ENCODE assay signal across 9 mouse cellular contexts in genomic region chr7:143151171-143151570, GRCm38 (mm10). TPM values are rescaled to one million over a fixed set of nuclear protein-coding genes. Genes with fewer than 3 reads are reported as not detected.
DNase-seq lines count a peak whose midpoint lies in the region; ATAC-seq and TF ChIP-seq lines count a peak whose summit lies in the region.
"Had no signal": no experiment of that assay in that cellular context is flagged by ENCODE, and none has a peak within 500 bp of the region (broad histone marks: within the 10 kb centered on the region; RNA-seq: fewer than 3 reads in every experiment).

No protein-coding gene starts in this region.

- ATAC-seq in liver, postnatal 0 days = no peak

- no peak for TF ChIP-seq POLR2A in heart, adult 2 months (IDR thresholded peaks at IDR 0.05; ENCODE audit: insufficient read depth, low read depth, low read length)
- TF ChIP-seq POLR2A in CH12.LX (IDR thresholded peaks at IDR 0.05; ENCODE audit: low read depth, low read length) = no peak

- peak; percentile 85 for TF ChIP-seq CTCF in heart, adult 2 months (IDR thresholded peaks at IDR 0.05)
- TF ChIP-seq CTCF in CH12.LX (conservative IDR thresholded peaks at IDR 0.05 in 1 of 2, IDR thresholded peaks at IDR 0.05 in 1 of 2; ENCODE audit: low read depth in 2 of 2, low read length in 2 of 2) = peak; percentile 57 to 76
- TF ChIP-seq CTCF in liver, postnatal 0 days (IDR thresholded peaks at IDR 0.05; ENCODE audit: low read depth) = peak; percentile 65

- H3K9ac ChIP-seq in heart, adult 2 months (ENCODE audit: low read depth, low read length) = no peak overlapping the region
- H3K9ac ChIP-seq in CH12.LX (ENCODE audit: insufficient read depth, low read depth) = no peak overlapping the region
- no peak overlapping the region for H3K9ac ChIP-seq in liver, postnatal 0 days (replicated peaks)

- no peak overlapping the region for H3K4me2 ChIP-seq in CH12.LX (ENCODE audit: insufficient read depth, low read depth, poor library complexity, severe bottlenecking)
- H3K4me2 ChIP-seq in liver, postnatal 0 days (ENCODE audit: low read depth, low read length) = no peak overlapping the region

- TF ChIP-seq RAD21 in CH12.LX (IDR thresholded peaks at IDR 0.05; ENCODE audit: low read depth, low read length) = peak; percentile 55

- H3K79me2 ChIP-seq in heart, adult 2 months (replicated peaks; ENCODE audit: control insufficient read depth, insufficient read depth, low read length) = no peaks in the 10 kb centered on the region
- H3K79me2 ChIP-seq in CH12.LX (replicated peaks; ENCODE audit: control insufficient read depth, extremely low read depth, insufficient read depth, poor library complexity, severe bottlenecking) = no peaks in the 10 kb centered on the region

- no peak overlapping the region for H3K4me3 ChIP-seq in heart, adult 2 months
- no peak overlapping the region for H3K4me3 ChIP-seq in heart, embryonic 10.5 days
- H3K4me3 ChIP-seq in CH12.LX (replicated peaks in 1 of 3; ENCODE audit: low read depth in 2 of 3, low read length in 2 of 3, poor library complexity in 1 of 3) = no peak overlapping the region
- no peak overlapping the region for H3K4me3 ChIP-seq in embryonic facial prominence, embryonic 10.5 days
- H3K4me3 ChIP-seq in liver, postnatal 0 days (ENCODE audit: low read depth, low read length) = no peak overlapping the region

- dilution Hi-C loops in CH12.LX (cut with MboI; ENCODE audit: extremely low pct_ligation_motif_present, extremely low pct_unique_long_range_greater_than_20kb, low sequenced_read_pairs) = no loop called here

- peak in 1 of 2 experiments; percentile 20 for DNase-seq in heart, adult 2 months
- DNase-seq in heart, embryonic 10.5 days (ENCODE audit: low spot score) = no peak
- peak; percentile 67 for DNase-seq in 3T3-L1 (ENCODE audit: low read depth, low spot score)
- DNase-seq in CH12.LX (ENCODE audit: extremely low read depth) = peak; percentile 52
- peak; percentile 44 for DNase-seq in embryonic facial prominence, embryonic 10.5 days (ENCODE audit: low spot score)
- DNase-seq in liver, postnatal 0 days = peak; percentile 52
- DNase-seq in splenic B cell, adult 2 months (ENCODE audit: low read depth, low spot score) = peak; percentile 51
- no peak for DNase-seq in spleen, adult 12 weeks (ENCODE audit: low spot score)

- in situ Hi-C loops in CH12.LX (cut with MboI; ENCODE audit: low pct_ligation_motif_present, low pct_unique_long_range_greater_than_20kb, low sequenced_read_pairs) = loop anchor here (5.0 kb wide), 1 partner anchor 316 kb away; no protein-coding TSS in a partner anchor

- 5% methylated on average over 2 of the region's 2 CpGs for WGBS in heart, adult 2 months
- 8% methylated on average over 2 of the region's 2 CpGs for WGBS in heart, embryonic 10.5 days
- WGBS in embryonic facial prominence, embryonic 10.5 days = 10% methylated on average over 2 of the region's 2 CpGs
- 5% methylated on average over 2 of the region's 2 CpGs for WGBS in liver, postnatal 0 days (ENCODE audit: insufficient replicate concordance)

- TF ChIP-seq EP300 in heart, adult 2 months (IDR thresholded peaks at IDR 0.05; ENCODE audit: insufficient read depth, low read depth, low read length) = no peak
- TF ChIP-seq EP300 in CH12.LX (IDR thresholded peaks at IDR 0.05; ENCODE audit: low read length) = no peak
- no peak for TF ChIP-seq EP300 in liver, postnatal 0 days (IDR thresholded peaks at IDR 0.05; ENCODE audit: low read depth)

- H3K4me1 ChIP-seq in heart, adult 2 months (ENCODE audit: control insufficient read depth, insufficient read depth, low read length) = peaks cover 1% of the 10 kb centered on the region; the same call in 1 of the 2 replicates
- peaks cover 34% of the 10 kb centered on the region for H3K4me1 ChIP-seq in heart, embryonic 10.5 days
- H3K4me1 ChIP-seq in CH12.LX (ENCODE audit: control insufficient read depth in 1 of 2, insufficient read depth in 2 of 2) = peaks cover 0 to 3% of the 10 kb centered on the region in 2 experiments; a peak in 2 of 4 replicates
- H3K4me1 ChIP-seq in embryonic facial prominence, embryonic 10.5 days = peaks cover 28% of the 10 kb centered on the region
- peaks cover 15% of the 10 kb centered on the region for H3K4me1 ChIP-seq in liver, postnatal 0 days (ENCODE audit: insufficient read depth)

- H3K9me3 ChIP-seq in heart, embryonic 10.5 days = no peaks in the 10 kb centered on the region
- H3K9me3 ChIP-seq in CH12.LX (replicated peaks; ENCODE audit: low read length) = no peaks in the 10 kb centered on the region
- H3K9me3 ChIP-seq in embryonic facial prominence, embryonic 10.5 days = no peaks in the 10 kb centered on the region
- no peaks in the 10 kb centered on the region for H3K9me3 ChIP-seq in liver, postnatal 0 days (ENCODE audit: low read length)

- H3K27ac ChIP-seq in heart, adult 2 months = no peak overlapping the region
- H3K27ac ChIP-seq in heart, embryonic 10.5 days = no peak overlapping the region
- H3K27ac ChIP-seq in CH12.LX (ENCODE audit: insufficient read depth, low read depth) = no peak overlapping the region
- no peak overlapping the region for H3K27ac ChIP-seq in embryonic facial prominence, embryonic 10.5 days (replicated peaks)
- no peak overlapping the region for H3K27ac ChIP-seq in liver, postnatal 0 days (ENCODE audit: low read depth)

- H3K27me3 ChIP-seq in heart, adult 2 months (ENCODE audit: control insufficient read depth, insufficient read depth, low read length) = no peaks in the 10 kb centered on the region
- H3K27me3 ChIP-seq in heart, embryonic 10.5 days (ENCODE audit: insufficient read depth, poor library complexity, severe bottlenecking) = 0 out of 2 replicates have a peak, but pooled peaks cover 14% of the 10 kb centered on the region
- H3K27me3 ChIP-seq in CH12.LX (replicated peaks) = peaks cover 85% of the 10 kb centered on the region
- peaks cover 21% of the 10 kb centered on the region for H3K27me3 ChIP-seq in embryonic facial prominence, embryonic 10.5 days (replicated peaks; ENCODE audit: low read depth, poor library complexity, severe bottlenecking)
- H3K27me3 ChIP-seq in liver, postnatal 0 days (ENCODE audit: insufficient read depth, low read length) = no peaks in the 10 kb centered on the region
- H3K27me3 ChIP-seq in splenic B cell, adult 2 months (ENCODE audit: control insufficient read depth, insufficient read depth, low read length, poor library complexity, severe bottlenecking) = no peaks in the 10 kb centered on the region

- intact Hi-C loops in heart, adult 2 months (cut with DNase I) = loop anchor here (5.0 kb wide), 1 partner anchor 56 kb away; no protein-coding TSS in a partner anchor

- no peaks in the 10 kb centered on the region for H3K36me3 ChIP-seq in heart, adult 2 months (ENCODE audit: control insufficient read depth, insufficient read depth, low read length)
- no peaks in the 10 kb centered on the region for H3K36me3 ChIP-seq in heart, embryonic 10.5 days
- H3K36me3 ChIP-seq in CH12.LX (replicated peaks in 1 of 2; ENCODE audit: control insufficient read depth in 1 of 2, insufficient read depth in 1 of 2, low read length in 1 of 2) = no peaks in the 10 kb centered on the region
- no peaks in the 10 kb centered on the region for H3K36me3 ChIP-seq in embryonic facial prominence, embryonic 10.5 days (replicated peaks)
- H3K36me3 ChIP-seq in liver, postnatal 0 days (replicated peaks; ENCODE audit: insufficient read depth, low read length) = no peaks in the 10 kb centered on the region
- no peaks in the 10 kb centered on the region for H3K36me3 ChIP-seq in splenic B cell, adult 2 months (ENCODE audit: control insufficient read depth, insufficient read depth, low read length, poor library complexity, severe bottlenecking)

TF ChIP-seq in CH12.LX, 34 proteins besides CTCF, POLR2A, EP300 and RAD21:
- TF ChIP-seq MYC (IDR thresholded peaks at IDR 0.05; ENCODE audit: low read depth, low read length) (0 out of 2 replicates have a peak, but pooled peaks have one; percentile 31), MXI1 (IDR thresholded peaks at IDR 0.05; ENCODE audit: low read depth, low read length) (no peak), ETS1 (conservative IDR thresholded peaks at IDR 0.05; ENCODE audit: low read depth, low read length) (no peak), ZC3H11A (IDR thresholded peaks at IDR 0.05; ENCODE audit: low read depth, low read length) (no peak), MAX (IDR thresholded peaks at IDR 0.05; ENCODE audit: low read length) (no peak), ZNF384 (IDR thresholded peaks at IDR 0.05; ENCODE audit: low read depth, low read length) (no peak), ELF1 (IDR thresholded peaks at IDR 0.05; ENCODE audit: low read depth, low read length) (no peak), TCF12 (IDR thresholded peaks at IDR 0.05; ENCODE audit: low read depth, low read length) (no peak), SMC3 (IDR thresholded peaks at IDR 0.05; ENCODE audit: low read depth, low read length) (peak; percentile 57), TBP (conservative IDR thresholded peaks at IDR 0.05; ENCODE audit: low read depth, low read length) (no peak), BHLHE40 (IDR thresholded peaks at IDR 0.05; ENCODE audit: low read depth, low read length) (0 out of 2 replicates have a peak, but pooled peaks have one; percentile 26), UBTF (IDR thresholded peaks at IDR 0.05; ENCODE audit: low read depth, low read length) (no peak), HCFC1 (IDR thresholded peaks at IDR 0.05; ENCODE audit: low read depth, low read length) (no peak), RCOR1 (conservative IDR thresholded peaks at IDR 0.05; ENCODE audit: low read depth, low read length) (no peak)

RNA-seq across cellular contexts. Expression of gene Kcnq1, which starts 45.0 kb away (rescaled TPM):
- 10 to 100 TPM; 32.4 to 34.2 TPM for total RNA-seq in heart, adult 2 months (2021)
- polyA plus RNA-seq in heart, adult 2 months (2012; rRNA removed) = 42.0 and 48.1 TPM in 2 replicates
- 5.4 and 10.5 TPM in 2 replicates for polyA plus RNA-seq in heart, embryonic 10.5 days (2016; fragmentation: Nextera tagmentation; extraction: Ambion mirVana)
- total RNA-seq in CH12.LX (2012; rRNA removed) (not detected in 2 replicates), CH12.LX (2014; rRNA removed) (not detected in 2 replicates)
- polyA plus RNA-seq in CH12.LX (2012; ENCODE audit: insufficient read length, low read depth) = not detected in 2 replicates
- 1.0 and 1.5 TPM in 2 replicates for polyA plus RNA-seq in embryonic facial prominence, embryonic 10.5 days (2016; fragmentation: Nextera tagmentation; extraction: Ambion mirVana)
- 0.37 and 0.63 TPM in 2 replicates for polyA plus RNA-seq in liver, postnatal 0 days (2015; fragmentation: Nextera tagmentation; extraction: Ambion mirVana)

RNA-seq across cellular contexts. Expression of gene Trpm5, which starts 56.7 kb away (rescaled TPM):
- not detected for total RNA-seq in heart, adult 2 months (2021)
- polyA plus RNA-seq in heart, adult 2 months (2012; rRNA removed) = 0.06 and 0.08 TPM in 2 replicates
- polyA plus RNA-seq in heart, embryonic 10.5 days (2016; fragmentation: Nextera tagmentation; extraction: Ambion mirVana) = 1.1 and 1.5 TPM in 2 replicates
- 1.3 and 1.5 TPM in 2 replicates for total RNA-seq in CH12.LX (2012; rRNA removed)
- 1.1 and 1.4 TPM in 2 replicates for total RNA-seq in CH12.LX (2014; rRNA removed)
- 1.7 and 3.0 TPM in 2 replicates for polyA plus RNA-seq in CH12.LX (2012; ENCODE audit: insufficient read length, low read depth)
- 0.60 and 0.77 TPM in 2 replicates for polyA plus RNA-seq in embryonic facial prominence, embryonic 10.5 days (2016; fragmentation: Nextera tagmentation; extraction: Ambion mirVana)
- 0.13 and 0.42 TPM in 2 replicates for polyA plus RNA-seq in liver, postnatal 0 days (2015; fragmentation: Nextera tagmentation; extraction: Ambion mirVana)
- total RNA-seq: left cerebral cortex, postnatal 36 days had no signal

Comparison
In these comparisons a context has a peak if more than half of its experiments do, and no peak if none do; other contexts are left out.
1. DNase-seq: peak in 3T3-L1 (single experiment), CH12.LX (single experiment), embryonic facial prominence, embryonic 10.5 days (single experiment), liver, postnatal 0 days (single experiment) and splenic B cell, adult 2 months (single experiment); none in heart, embryonic 10.5 days (single experiment) and spleen, adult 12 weeks (single experiment).
2. Peak in every context shown above with its lines, with median percentiles within 50 percentile points of each other: CTCF ChIP-seq.